Mouse (Mus musculus) liver, embryonic 14.5 days (tissue): ENCODE measurements around the gene Ust.

Source experiments
- CTCF ChIP-seq: IDR thresholded peaks from 2 replicates; pipeline ENCODE4 v1.5.1; 2016; ENCODE audit warnings: antibody characterized with exemption, low read depth, control low read depth
- EP300 ChIP-seq: IDR thresholded peaks from 2 replicates; pipeline ENCODE4 v1.6.1; 2016; ENCODE audit warnings: antibody characterized with exemption, low read depth

- TF ChIP-seq CTCF: no peak
- no peak for TF ChIP-seq EP300
These were observed 63.9 kb downstream of the Ust start for GRCm38 (mm10) chr10:8454711-8455110.
